Mouse (Mus musculus) lung, adult 2 months (tissue): ENCODE measurements around the gene Olfr372. TPM values are rescaled to one million over a fixed set of nuclear protein-coding genes. Genes with fewer than 3 reads are reported as not detected.
"Not testable (repeated sequence)": the region's sequence is repeated elsewhere in the genome, so short reads cannot be mapped to it uniquely, and the experiment has no call there.

Experiments used
- DNase-seq: peaks from one replicate; pipeline ENCODE4 v3.0.0; 2022
- H3K4me1 ChIP-seq: fragments of 200-500 bp; 2 replicates; pipeline ENCODE4 v1.6.1; 2011; ENCODE audit warnings: low read length; ENCODE audit not compliant: control insufficient read depth, insufficient read depth
- H3K4me3 ChIP-seq: fragments of 200-500 bp; replicated peaks from 2 replicates; pipeline ENCODE3; 2011; ENCODE audit warnings: low read depth, mild to moderate bottlenecking, control low read depth, low read length; ENCODE audit errors: extremely low read depth
- CTCF ChIP-seq: fragments of 200-500 bp; IDR thresholded peaks from 2 replicates; pipeline ENCODE4 v1.5.1; 2011; ENCODE audit warnings: mild to moderate bottlenecking, low read length, control low read depth; ENCODE audit not compliant: insufficient read depth
- POLR2A ChIP-seq: fragments of 200-500 bp; IDR thresholded peaks from 2 replicates; pipeline ENCODE4 v1.6.1; 2011; ENCODE audit warnings: low read depth, mild to moderate bottlenecking, control low read depth, low read length, borderline replicate concordance; ENCODE audit errors: extremely low read depth
- WGBS: fragments of 180-500 bp; shearing (Covaris S2); methylation state at CpG from one replicate; pipeline ENCODE4 v1.1.7; 2018; 5-methylcytosine and 5-hydroxymethylcytosine counted together
- polyA plus RNA-seq: library from polyadenylated mRNA; depleted of rRNA; stranded (reverse); fragments of >200 nt; gene quantifications from 2 replicates; pipeline ENCODE4 v1.2.3, GENCODE M21; 2012; rRNA removed

The Olfr372 gene
- polyA plus RNA-seq = not detected in 2 replicates

DNA sequence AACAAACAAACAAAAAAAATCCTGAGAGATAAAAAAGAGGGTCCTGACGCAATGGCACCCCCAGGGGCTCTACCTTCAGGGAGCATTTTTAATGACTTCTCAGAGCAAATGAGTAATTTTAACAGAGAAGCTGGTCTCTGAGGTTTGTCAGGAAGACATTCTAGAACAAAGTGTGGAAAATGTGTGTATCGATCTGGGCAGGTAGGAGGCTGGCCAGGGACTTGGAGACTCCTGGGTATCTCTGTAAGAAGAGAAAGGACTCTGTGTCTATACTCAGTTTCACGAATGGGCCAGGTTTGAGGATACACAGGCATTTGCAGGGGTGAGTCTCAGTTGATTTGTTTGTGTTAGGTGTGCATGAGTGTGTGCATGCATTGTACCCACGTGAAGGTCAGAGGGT is at the start of gene Olfr372:
Gene Olfr372, plus strand, starts transcription at position 301 of the 400 bp plus-strand sequence.
- H3K4me3 ChIP-seq, DNase-seq, H3K4me1 ChIP-seq: not testable (repeated sequence)
- WGBS = 72% methylated on average over 4 of the region's 4 CpGs

DNA sequence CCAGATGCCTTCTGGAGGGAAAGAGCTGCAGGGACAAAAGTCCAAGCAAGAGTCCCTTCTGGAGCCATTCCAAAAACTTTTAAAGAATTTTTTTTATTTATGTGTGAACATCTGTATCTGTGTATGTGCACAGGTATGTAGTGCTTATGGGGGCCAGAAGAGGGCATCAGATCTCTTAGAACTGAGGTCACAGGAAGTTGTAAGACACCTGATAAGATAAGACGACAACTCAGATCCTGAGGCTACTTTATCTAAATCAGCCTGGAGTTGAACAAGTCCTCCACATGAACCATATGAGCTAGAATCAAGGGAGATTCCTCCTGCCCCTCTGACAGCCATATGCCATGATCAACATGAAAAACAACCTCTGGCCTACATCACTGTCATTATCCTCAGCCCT is 41.6 kb upstream of the Olfr372 start:
- DNase-seq = no peak
- Histone ChIP-seq H3K4me3 (no peak overlapping the region), H3K4me1 (no peaks in the 10 kb centered on the region)
- TF ChIP-seq POLR2A = no peak
- TF ChIP-seq CTCF = no peak
- WGBS = 56% methylated on average over 1 of the region's 1 CpGs

DNA sequence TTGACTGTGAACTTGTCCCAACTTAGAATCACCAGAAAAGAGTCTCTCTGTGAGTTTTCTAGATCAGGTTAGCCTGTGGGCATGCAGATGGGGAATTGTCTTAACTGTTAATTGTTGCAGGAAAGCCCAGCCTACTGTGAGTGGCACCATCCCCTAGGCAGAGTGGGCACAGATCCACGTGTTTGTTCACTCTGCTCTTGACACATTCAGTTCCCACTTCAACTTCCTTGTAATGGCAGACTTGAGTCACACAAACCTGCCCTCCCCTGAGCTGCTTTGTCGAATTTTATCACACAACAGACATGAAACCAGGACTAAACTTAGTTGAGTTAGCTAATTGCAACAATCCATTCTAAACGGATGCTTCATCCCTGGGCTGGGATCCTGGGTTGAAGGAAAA is 40.8 kb upstream of the Olfr372 start:
- Histone ChIP-seq H3K4me1 (no peaks in the 10 kb centered on the region), H3K4me3 (no peak overlapping the region)
- 50% methylated on average over 3 of the region's 3 CpGs for WGBS
- TF ChIP-seq CTCF (no peak), POLR2A (no peak)
- DNase-seq = no peak

DNA sequence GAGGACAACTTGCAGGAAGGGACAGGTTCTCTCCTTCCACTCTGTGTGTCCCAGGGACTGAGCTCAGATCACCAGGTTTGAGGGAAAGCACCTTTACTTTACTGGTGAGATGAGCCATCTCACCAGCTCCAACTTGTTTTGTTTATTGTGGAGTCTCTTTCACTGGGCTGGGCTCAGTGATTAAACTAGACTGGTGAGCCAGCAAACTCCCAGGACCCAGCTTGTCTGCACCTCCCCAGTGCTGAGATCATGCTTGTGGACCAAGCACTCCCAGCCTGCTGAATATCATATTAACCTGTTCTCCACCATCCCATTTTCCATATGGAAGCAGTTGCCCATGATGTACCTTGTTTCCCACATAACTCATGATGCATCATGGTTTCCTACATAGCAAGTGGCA is 38.1 kb upstream of the Olfr372 start:
- DNase-seq = no peak
- Histone ChIP-seq H3K4me3 (no peak overlapping the region), H3K4me1 (no peaks in the 10 kb centered on the region)
- no peak for TF ChIP-seq CTCF

DNA sequence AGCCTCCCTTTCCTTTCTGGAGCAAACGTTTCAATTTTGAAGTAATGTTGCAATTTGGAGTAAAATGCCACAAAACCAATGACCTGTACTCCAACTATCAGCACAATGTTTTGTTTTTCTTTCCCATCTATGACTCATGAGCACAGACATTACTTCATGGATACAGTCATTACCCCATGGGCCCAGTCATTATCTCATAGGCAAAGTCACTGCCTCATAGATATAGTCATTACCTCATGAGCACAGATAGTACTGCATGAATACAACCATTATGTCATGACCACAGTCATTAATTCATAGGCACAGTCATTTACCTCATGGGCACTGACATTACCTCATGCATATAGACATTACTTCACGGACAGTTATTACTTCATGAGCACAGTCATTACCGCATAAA is 35.1 kb upstream of the Olfr372 start:
- DNase-seq = no peak
- Histone ChIP-seq H3K4me1 (no peaks in the 10 kb centered on the region), H3K4me3 (no peak overlapping the region)
- WGBS = 77% methylated on average over 3 of the region's 3 CpGs
- no peak for TF ChIP-seq POLR2A
- TF ChIP-seq CTCF = no peak

DNA sequence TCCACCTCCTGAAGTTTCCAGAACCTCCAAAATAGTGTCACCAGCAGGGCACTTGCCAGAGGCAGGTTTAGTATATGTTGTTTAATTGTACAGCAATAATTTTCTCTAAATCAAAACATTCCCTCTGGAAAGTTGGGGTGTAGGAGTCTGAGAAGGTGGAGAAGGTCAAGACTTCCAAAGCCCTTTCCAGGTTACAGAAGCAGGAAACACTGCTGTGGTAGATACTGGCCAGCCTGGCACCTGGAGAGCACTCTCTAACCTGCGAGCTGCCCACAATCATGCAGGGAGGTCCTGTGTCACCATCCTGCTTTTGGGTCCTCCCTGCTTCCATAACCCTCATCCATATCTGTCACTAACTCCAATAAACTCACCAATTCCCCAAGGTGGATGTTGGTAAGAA is 34.3 kb upstream of the Olfr372 start:
- 67% methylated on average over 1 of the region's 1 CpGs for WGBS
- Histone ChIP-seq H3K4me3 (no peak overlapping the region), H3K4me1 (no peaks in the 10 kb centered on the region)
- no peak for DNase-seq
- no peak for TF ChIP-seq POLR2A
- TF ChIP-seq CTCF = no peak

DNA sequence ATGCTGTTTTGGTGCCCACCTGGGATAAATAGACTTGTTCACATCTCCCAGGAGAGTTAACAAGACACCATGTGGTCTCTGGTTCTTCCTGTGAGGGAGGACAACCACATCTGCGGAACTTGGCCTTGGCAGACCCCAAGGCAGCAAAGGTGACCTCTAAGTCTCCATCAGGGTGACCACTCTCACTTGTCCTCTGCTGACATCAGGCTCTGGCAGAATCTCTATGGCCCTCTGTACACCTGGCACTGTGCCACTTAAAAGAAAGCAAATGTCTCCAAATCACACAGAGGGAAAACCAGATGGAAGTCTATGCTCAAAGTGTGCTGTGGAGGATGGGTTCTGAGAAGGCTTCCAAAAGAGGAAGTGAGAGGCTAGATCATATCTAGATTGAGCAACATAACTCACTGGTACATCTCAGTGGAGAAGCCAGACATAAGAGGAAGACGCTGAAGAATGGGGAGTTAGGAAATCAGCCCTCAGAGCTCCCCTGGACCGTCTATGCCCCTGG is 32.8 kb upstream of the Olfr372 start:
- Histone ChIP-seq H3K4me3 (no peak overlapping the region), H3K4me1 (no peaks in the 10 kb centered on the region)
- no peak for DNase-seq
- 51% methylated on average over 3 of the region's 3 CpGs for WGBS
- TF ChIP-seq POLR2A (no peak), CTCF (no peak)

DNA sequence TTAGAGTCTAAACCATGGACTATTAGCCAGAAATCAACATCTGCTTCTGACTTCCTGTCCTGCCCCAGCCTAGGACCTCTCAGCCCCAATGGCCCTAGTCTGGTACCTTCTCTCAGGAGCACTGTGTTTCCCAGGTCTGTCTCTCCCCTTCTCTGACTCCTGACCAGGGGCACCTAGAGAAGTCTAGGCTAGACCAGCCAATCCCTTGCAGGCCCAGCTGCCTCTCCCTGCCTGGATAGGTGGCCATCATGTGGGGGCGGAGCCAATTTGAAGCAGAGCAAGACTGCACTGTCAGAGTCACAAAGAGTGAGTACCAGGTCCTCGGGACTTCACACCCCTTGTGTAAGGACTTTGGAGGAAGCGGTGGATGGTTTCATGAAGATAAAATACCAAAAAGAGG is 31.5 kb upstream of the Olfr372 start, which contains the start of gene Cyp4f18:
Gene Cyp4f18, minus strand, starts transcription at position 154 of the 400 bp plus-strand sequence.
- Histone ChIP-seq H3K4me3 (no peak within 1 kb of the TSS), H3K4me1 (no peaks in the 10 kb centered on the region)
- 63% methylated on average over 3 of the region's 3 CpGs for WGBS
- TF ChIP-seq CTCF = no peak
- no peak for TF ChIP-seq POLR2A
- DNase-seq = no peak

DNA sequence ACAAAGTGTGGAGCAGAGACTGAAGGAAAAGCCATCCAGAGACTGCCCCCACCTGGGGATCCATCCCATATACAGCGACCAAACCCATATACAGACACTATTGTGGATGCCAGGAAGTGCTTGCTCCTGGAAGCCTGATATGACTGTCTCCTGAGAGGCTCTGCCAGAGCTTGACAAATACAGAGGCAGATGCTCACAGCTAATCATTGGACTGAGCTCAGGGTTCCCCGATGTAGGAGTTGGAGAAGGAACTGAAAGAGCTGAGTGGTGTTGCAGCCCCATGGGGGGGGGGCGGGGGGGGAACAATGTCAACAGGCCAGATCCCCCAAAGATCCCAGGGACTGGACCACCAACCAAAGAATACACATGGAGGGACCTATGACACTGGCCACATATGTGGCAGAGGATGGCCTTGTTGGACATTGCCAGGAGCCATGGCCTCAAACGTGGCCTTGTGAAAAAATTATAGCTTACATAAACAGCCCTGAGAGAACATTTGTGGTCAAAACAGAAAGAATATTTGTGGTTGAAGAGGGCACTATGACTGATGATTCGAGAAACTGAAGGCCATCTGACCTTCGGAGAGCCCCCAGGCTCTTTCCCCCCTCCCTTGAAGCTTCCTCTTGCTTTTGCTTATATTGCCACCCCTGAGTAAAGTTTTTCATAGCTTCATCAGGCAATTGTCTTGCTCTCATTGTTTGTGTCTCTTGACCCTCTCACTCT is 27.4 kb upstream of the Olfr372 start:
- 44% methylated on average over 6 of the region's 6 CpGs for WGBS

DNA sequence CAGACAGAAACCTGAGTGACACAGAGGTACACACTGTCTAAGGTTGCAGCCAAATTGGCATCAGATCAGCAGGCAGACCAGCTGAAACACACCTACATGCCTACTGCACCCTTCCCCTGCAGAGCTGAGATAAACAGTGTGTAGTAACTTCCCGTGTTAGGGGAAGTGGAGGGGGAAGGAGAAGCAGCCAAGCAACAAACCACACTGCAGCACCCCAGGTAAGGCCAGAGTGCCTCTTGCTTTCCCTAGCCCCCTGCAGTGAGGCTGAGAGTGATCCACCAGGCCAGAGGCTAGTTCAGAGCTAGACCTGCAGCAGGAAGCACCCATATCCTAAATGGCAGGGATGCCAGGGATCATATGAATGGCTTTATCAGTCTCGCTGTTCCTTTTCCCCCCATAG is 23.7 kb upstream of the Olfr372 start:
- not testable (repeated sequence) for H3K4me1 ChIP-seq, DNase-seq, H3K4me3 ChIP-seq
- WGBS = 45% methylated on average over 2 of the region's 2 CpGs

More for the DNA sequence above, 27.4 kb upstream of the Olfr372 start:
- not testable (repeated sequence) for DNase-seq, H3K4me1 ChIP-seq, H3K4me3 ChIP-seq

DNA sequence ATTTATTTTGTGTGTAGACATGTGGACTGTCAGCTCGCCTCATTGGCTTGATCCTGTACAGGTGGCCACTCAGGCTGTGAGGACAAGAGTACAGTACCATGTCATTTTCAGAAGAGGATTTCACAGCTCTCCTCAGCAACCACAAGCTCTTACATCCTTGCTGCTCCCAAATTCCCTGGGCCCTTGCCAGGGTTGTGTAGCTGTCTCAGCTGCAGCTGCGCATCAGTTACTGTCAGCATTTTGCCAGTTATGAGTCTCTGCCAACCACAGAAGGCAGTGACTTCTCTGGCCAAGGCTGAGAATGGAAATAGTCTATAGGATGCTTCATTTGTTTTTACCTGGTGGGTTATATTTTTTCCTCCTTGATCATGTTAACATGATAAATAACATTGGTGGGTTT is 22.9 kb upstream of the Olfr372 start:
- no peak for DNase-seq
- no peak overlapping the region for H3K4me3 ChIP-seq
- 55% methylated on average over 2 of the region's 2 CpGs for WGBS
- TF ChIP-seq CTCF (no peak), POLR2A (no peak)
- no peaks in the 10 kb centered on the region for H3K4me1 ChIP-seq

DNA sequence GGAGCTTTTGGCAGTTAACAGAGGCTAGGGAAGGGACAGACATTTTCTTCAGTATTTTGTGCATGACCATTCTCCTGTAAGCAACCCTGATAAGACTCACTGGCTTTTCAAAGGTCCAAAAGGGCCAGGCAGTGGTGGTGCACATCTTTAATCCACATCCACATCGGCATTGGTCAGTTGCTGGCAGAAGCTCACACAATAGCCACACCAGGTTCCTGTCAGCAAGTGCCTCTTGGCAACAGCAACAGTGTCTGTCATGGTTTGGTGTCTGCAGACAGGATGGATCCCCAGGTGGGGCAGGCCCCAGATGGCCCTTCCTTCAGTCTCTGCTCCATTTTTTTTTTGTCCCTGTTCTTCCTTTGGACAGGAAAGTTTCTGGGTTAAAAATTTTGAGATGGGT is 22.0 kb upstream of the Olfr372 start:
- WGBS = 70% methylated on average over 1 of the region's 1 CpGs
- not testable (repeated sequence) for H3K4me3 ChIP-seq, DNase-seq, H3K4me1 ChIP-seq
